Mouse (Mus musculus) embryonic facial prominence, embryonic 14.5 days (tissue): ENCODE measurements at regions not wholly inside any gene's neighbourhood (a gene's known extent, or its start where the extent isn't known, plus 50 kb on each side); places are given as distances from the start of the nearest gene placed in this dataset.

Source experiments
- ATAC-seq: fragments of 200-750 bp; cut with Nextera tagmentation; 2 replicates; pipeline ENCODE4 v1.8.0; 2017; ENCODE audit warnings: low read depth, moderate number of reproducible peaks, moderate TSS enrichment
- DNase-seq: peaks from one replicate; pipeline ENCODE4 v3.0.0-alpha.2; 2015; ENCODE audit warnings: low spot score
- H3K27ac ChIP-seq: fragments of 300-500 bp; sonication (generic); replicated peaks from 2 replicates; pipeline ENCODE4 v1.5.1; 2014; ENCODE audit warnings: low read depth, mild to moderate bottlenecking, low read length, moderate library complexity
- H3K27me3 ChIP-seq: fragments of 300-500 bp; sonication (generic); replicated peaks from 2 replicates; pipeline ENCODE4 v1.6.1; 2014; ENCODE audit warnings: low read length; ENCODE audit not compliant: control insufficient read depth, insufficient read depth
- H3K36me3 ChIP-seq: fragments of 300-500 bp; sonication (generic); 2 replicates; pipeline ENCODE4 v1.6.1; 2014; ENCODE audit warnings: low read length, mixed read lengths; ENCODE audit not compliant: control insufficient read depth, insufficient read depth
- H3K4me1 ChIP-seq: fragments of 300-500 bp; sonication (generic); 2 replicates; pipeline ENCODE4 v1.6.1; 2014; ENCODE audit warnings: antibody characterized with exemption, low read length; ENCODE audit not compliant: control insufficient read depth, insufficient read depth
- H3K4me2 ChIP-seq: fragments of 300-500 bp; sonication (generic); 2 replicates; pipeline ENCODE4 v1.6.1; 2014; ENCODE audit warnings: low read depth, mild to moderate bottlenecking, low read length, moderate library complexity, mixed read lengths
- H3K4me3 ChIP-seq: fragments of 300-500 bp; sonication (generic); 2 replicates; pipeline ENCODE4 v1.5.1; 2014; ENCODE audit warnings: low read depth, mild to moderate bottlenecking, low read length
- H3K9ac ChIP-seq: fragments of 300-500 bp; sonication (generic); 2 replicates; pipeline ENCODE4 v1.6.1; 2014; ENCODE audit warnings: low read depth, mild to moderate bottlenecking, low read length, moderate library complexity, mixed read lengths
- H3K9me3 ChIP-seq: fragments of 300-500 bp; sonication (generic); 2 replicates; pipeline ENCODE4 v1.6.1; 2016; ENCODE audit warnings: low read length; ENCODE audit not compliant: control insufficient read depth
- WGBS: fragments of 180-500 bp; shearing (Covaris S2); extraction: QIAGEN DNeasy Blood & Tissue Kit; methylation state at CpG from one replicate; pipeline ENCODE4 v1.1.7; 2014; 5-methylcytosine and 5-hydroxymethylcytosine counted together

- H3K27me3 ChIP-seq, result no peaks in the 10 kb centered on the region
- H3K27ac ChIP-seq, result no peak overlapping the region
- ATAC-seq (peak; percentile 93), DNase-seq (peak; percentile 34)
- H3K4me3 ChIP-seq, result no peak overlapping the region
- H3K36me3 ChIP-seq, result no peaks in the 10 kb centered on the region
- H3K9ac ChIP-seq, result no peak overlapping the region
- WGBS, result 61% methylated on average over 5 of the region's 5 CpGs
- H3K9me3 ChIP-seq, result no peaks in the 10 kb centered on the region
- H3K4me2 ChIP-seq, result no peak overlapping the region
- no peaks in the 10 kb centered on the region for H3K4me1 ChIP-seq
These were observed 781.9 kb downstream of the Gm9195 start for GRCm38 (mm10) chr14:71709528-71710289.

- H3K27ac ChIP-seq, result no peak overlapping the region
- 78% methylated on average over 3 of the region's 3 CpGs for WGBS
- no peaks in the 10 kb centered on the region for H3K36me3 ChIP-seq
- H3K4me3 ChIP-seq, result no peak overlapping the region
- no peaks in the 10 kb centered on the region for H3K9me3 ChIP-seq
- no peaks in the 10 kb centered on the region for H3K4me1 ChIP-seq
- ATAC-seq (no peak), DNase-seq (no peak)
- no peak overlapping the region for H3K9ac ChIP-seq
- no peaks in the 10 kb centered on the region for H3K27me3 ChIP-seq
- H3K4me2 ChIP-seq, result no peak overlapping the region
These were observed 798.7 kb downstream of the Gm9195 start for GRCm38 (mm10) chr14:71692752-71693437.

- ATAC-seq (no peak), DNase-seq (no peak)
- Histone ChIP-seq H3K4me1 (no peaks in the 10 kb centered on the region), H3K27me3 (no peaks in the 10 kb centered on the region), H3K4me3 (no peak overlapping the region), H3K36me3 (no peaks in the 10 kb centered on the region), H3K9ac (no peak overlapping the region), H3K4me2 (no peak overlapping the region), H3K9me3 (no peaks in the 10 kb centered on the region), H3K27ac (no peak overlapping the region)
- 73% methylated on average over 4 of the region's 4 CpGs for WGBS
These were observed 817.1 kb downstream of the Gm9195 start for GRCm38 (mm10) chr14:71674564-71674963.

- DNase-seq (no peak), ATAC-seq (no peak)
- H3K27ac ChIP-seq, result no peak overlapping the region
- no peak overlapping the region for H3K4me2 ChIP-seq
- no peaks in the 10 kb centered on the region for H3K4me1 ChIP-seq
- H3K36me3 ChIP-seq, result no peaks in the 10 kb centered on the region
- no peaks in the 10 kb centered on the region for H3K27me3 ChIP-seq
- no peak overlapping the region for H3K4me3 ChIP-seq
- no peak overlapping the region for H3K9ac ChIP-seq
- no peaks in the 10 kb centered on the region for H3K9me3 ChIP-seq
- 72% methylated on average over 2 of the region's 2 CpGs for WGBS
These were observed 817.8 kb downstream of the Gm9195 start for GRCm38 (mm10) chr14:71673837-71674236.

- Histone ChIP-seq H3K36me3 (no peaks in the 10 kb centered on the region), H3K9me3 (no peaks in the 10 kb centered on the region), H3K4me3 (no peak overlapping the region), H3K4me1 (no peaks in the 10 kb centered on the region), H3K4me2 (no peak overlapping the region), H3K27me3 (no peaks in the 10 kb centered on the region), H3K9ac (no peak overlapping the region), H3K27ac (no peak overlapping the region)
- no peak for DNase-seq
- 67% methylated on average over 1 of the region's 1 CpGs for WGBS
- ATAC-seq, result no peak
These were observed 819.2 kb downstream of the Gm9195 start for GRCm38 (mm10) chr14:71672481-71672880.

- DNase-seq, result no peak
- H3K9me3 ChIP-seq, result no peaks in the 10 kb centered on the region
- H3K9ac ChIP-seq, result no peak overlapping the region
- H3K27ac ChIP-seq, result no peak overlapping the region
- H3K4me3 ChIP-seq, result no peak overlapping the region
- no peaks in the 10 kb centered on the region for H3K36me3 ChIP-seq
- 57% methylated on average over 2 of the region's 2 CpGs for WGBS
- no peak for ATAC-seq
- no peaks in the 10 kb centered on the region for H3K27me3 ChIP-seq
- H3K4me2 ChIP-seq, result no peak overlapping the region
- no peaks in the 10 kb centered on the region for H3K4me1 ChIP-seq
These were observed 819.6 kb downstream of the Gm9195 start for GRCm38 (mm10) chr14:71671994-71672393.

GRCm38 (mm10) chr14:71670435-71670834 is 821.2 kb downstream of the Gm9195 start:
- DNase-seq (peak; percentile 65), ATAC-seq (peak; percentile 79; the same call in 1 of the 2 replicates)
- Histone ChIP-seq H3K4me3 (no peak overlapping the region), H3K9ac (no peak overlapping the region), H3K27me3 (no peaks in the 10 kb centered on the region), H3K4me2 (no peak overlapping the region), H3K27ac (no peak overlapping the region), H3K9me3 (no peaks in the 10 kb centered on the region), H3K4me1 (no peaks in the 10 kb centered on the region), H3K36me3 (no peaks in the 10 kb centered on the region)
- 7% methylated on average over 1 of the region's 1 CpGs for WGBS

- Histone ChIP-seq H3K27me3 (no peaks in the 10 kb centered on the region), H3K4me3 (no peak overlapping the region), H3K4me2 (no peak overlapping the region), H3K4me1 (no peaks in the 10 kb centered on the region), H3K27ac (no peak overlapping the region), H3K9ac (no peak overlapping the region), H3K9me3 (no peaks in the 10 kb centered on the region), H3K36me3 (no peaks in the 10 kb centered on the region)
- ATAC-seq (no peak), DNase-seq (no peak)
- WGBS, result 100% methylated on average over 1 of the region's 1 CpGs
These were observed 825.0 kb downstream of the Gm9195 start for GRCm38 (mm10) chr14:71666656-71667055.

- no peaks in the 10 kb centered on the region for H3K36me3 ChIP-seq
- H3K27me3 ChIP-seq, result no peaks in the 10 kb centered on the region
- ATAC-seq (no peak), DNase-seq (peak; percentile 44)
- no peak overlapping the region for H3K4me3 ChIP-seq
- no peak overlapping the region for H3K27ac ChIP-seq
- no peak overlapping the region for H3K9ac ChIP-seq
- H3K4me2 ChIP-seq, result no peak overlapping the region
- H3K9me3 ChIP-seq, result no peaks in the 10 kb centered on the region
- no peaks in the 10 kb centered on the region for H3K4me1 ChIP-seq
- WGBS, result 34% methylated on average over 2 of the region's 2 CpGs
These were observed 831.5 kb downstream of the Gm9195 start for GRCm38 (mm10) chr14:71660166-71660565.
